Mouse (Mus musculus): ENCODE measurements around the gene Ust. TPM values are rescaled to one million over a fixed set of nuclear protein-coding genes. Genes with fewer than 3 reads are reported as not detected.

Ust gene
- polyA plus RNA-seq, 1 experiment from 2014 or later, result 0.54 TPM

DNA sequence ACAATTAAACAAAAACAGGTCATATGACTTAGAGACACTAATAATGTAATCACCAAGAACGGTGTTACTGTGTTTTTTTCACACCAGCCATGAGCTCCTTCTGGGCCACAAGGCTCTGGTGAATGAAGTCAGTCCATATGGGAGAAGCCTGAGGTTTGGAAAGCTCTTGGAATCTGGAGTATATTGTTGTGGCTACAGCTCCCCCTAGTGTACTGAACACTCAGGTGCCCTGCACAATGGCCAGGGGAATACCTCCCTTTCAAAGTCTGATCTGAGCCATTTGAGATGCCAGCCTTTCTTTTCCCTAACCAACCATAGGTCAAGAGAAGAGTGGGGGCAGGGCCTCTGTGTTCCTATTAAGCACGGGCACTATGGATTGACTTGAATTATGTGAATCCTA is 322.3 kb downstream of the Ust start:
- Histone ChIP-seq H3K4me2 (no peak overlapping the region), H3K4me1 (replicated peaks) (peaks cover 5% of the 10 kb centered on the region; the same call in 1 of the 2 replicates), H3K9ac (no peak overlapping the region), H3K27ac (replicated peaks) (no peak overlapping the region), H3K9me3 (replicated peaks) (no peaks in the 10 kb centered on the region), H3K36me3 (replicated peaks) (no peaks in the 10 kb centered on the region), H3K27me3 (no peaks in the 10 kb centered on the region), H3K4me3 (replicated peaks) (no peak overlapping the region)
- WGBS (ENCODE audit: insufficient replicate concordance), result 4% methylated on average over 2 of the region's 2 CpGs
- 0 out of 2 replicates have a peak, but pooled peaks have one; percentile 15 for ATAC-seq (ENCODE audit: insufficient read depth)

DNA sequence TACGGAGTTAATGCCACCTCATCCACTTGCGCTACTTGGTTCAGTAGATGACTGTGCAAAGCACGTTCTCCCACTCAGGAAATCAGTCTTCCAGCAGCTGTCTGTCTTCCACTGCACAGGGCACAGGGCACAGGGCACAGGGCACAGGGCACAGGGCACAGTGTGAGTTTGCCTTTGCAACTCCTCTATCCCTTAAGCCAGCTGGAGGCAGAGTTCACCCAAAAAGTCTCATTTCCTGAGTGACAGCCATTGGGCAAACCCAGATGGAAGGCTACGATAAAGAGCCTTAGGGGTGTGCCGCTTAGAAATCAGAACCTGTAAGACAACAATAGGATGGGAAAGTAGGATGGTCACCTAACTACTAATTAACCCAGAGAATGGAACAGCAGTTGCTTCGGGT is 322.9 kb downstream of the Ust start:
- H3K4me1 ChIP-seq (replicated peaks), result peaks cover 5% of the 10 kb centered on the region; the same call in 1 of the 2 replicates
- H3K9ac ChIP-seq, result no peak overlapping the region
- no peak for ATAC-seq (ENCODE audit: insufficient read depth)
- no peaks in the 10 kb centered on the region for H3K9me3 ChIP-seq (replicated peaks)
- H3K4me3 ChIP-seq (replicated peaks), result no peak overlapping the region
- WGBS (ENCODE audit: insufficient replicate concordance), result 25% methylated on average over 6 of the region's 6 CpGs
- no peaks in the 10 kb centered on the region for H3K36me3 ChIP-seq (replicated peaks)
- no peak overlapping the region for H3K4me2 ChIP-seq
- H3K27me3 ChIP-seq, result no peaks in the 10 kb centered on the region
- no peak overlapping the region for H3K27ac ChIP-seq (replicated peaks)

DNA sequence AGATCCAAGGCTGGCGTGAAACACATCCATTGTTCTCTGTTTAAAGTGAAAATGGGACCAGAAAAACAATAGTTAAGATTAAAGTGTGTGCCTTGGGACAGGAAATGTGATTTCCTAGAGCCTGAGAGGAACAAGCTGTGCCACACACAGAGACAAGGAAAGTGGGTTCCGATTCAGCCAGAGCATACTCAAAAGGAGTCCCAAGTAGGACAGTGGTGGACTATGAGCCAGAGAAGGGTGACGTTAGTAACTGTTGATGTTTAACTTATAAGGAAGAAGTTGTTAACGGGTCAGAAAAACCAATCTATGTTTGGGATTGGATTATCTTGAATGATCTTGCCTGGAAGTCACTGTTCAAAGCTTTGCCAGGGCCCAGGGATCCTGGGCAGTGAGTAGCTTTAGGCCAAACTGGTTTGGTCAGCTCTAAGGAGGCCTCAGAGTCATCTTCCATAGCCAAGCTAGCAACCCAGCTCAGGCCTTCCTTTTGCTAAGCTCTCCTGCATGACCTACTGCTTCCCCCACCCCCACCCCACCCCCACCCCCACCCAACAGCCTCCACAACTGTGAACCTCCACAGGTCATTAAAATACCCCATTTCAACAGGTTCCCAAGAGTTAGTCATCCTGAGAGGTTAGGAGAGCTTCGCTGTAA is 329.2 kb downstream of the Ust start:
- ATAC-seq (ENCODE audit: insufficient read depth), result no peak
- WGBS (ENCODE audit: insufficient replicate concordance), result 59% methylated on average over 5 of the region's 5 CpGs
- Histone ChIP-seq H3K4me1 (replicated peaks) (no peaks in the 10 kb centered on the region), H3K27me3 (no peaks in the 10 kb centered on the region), H3K9ac (no peak overlapping the region), H3K27ac (replicated peaks) (no peak overlapping the region), H3K9me3 (replicated peaks) (no peaks in the 10 kb centered on the region), H3K4me2 (no peak overlapping the region), H3K36me3 (replicated peaks) (no peaks in the 10 kb centered on the region), H3K4me3 (replicated peaks) (no peak overlapping the region)

DNA sequence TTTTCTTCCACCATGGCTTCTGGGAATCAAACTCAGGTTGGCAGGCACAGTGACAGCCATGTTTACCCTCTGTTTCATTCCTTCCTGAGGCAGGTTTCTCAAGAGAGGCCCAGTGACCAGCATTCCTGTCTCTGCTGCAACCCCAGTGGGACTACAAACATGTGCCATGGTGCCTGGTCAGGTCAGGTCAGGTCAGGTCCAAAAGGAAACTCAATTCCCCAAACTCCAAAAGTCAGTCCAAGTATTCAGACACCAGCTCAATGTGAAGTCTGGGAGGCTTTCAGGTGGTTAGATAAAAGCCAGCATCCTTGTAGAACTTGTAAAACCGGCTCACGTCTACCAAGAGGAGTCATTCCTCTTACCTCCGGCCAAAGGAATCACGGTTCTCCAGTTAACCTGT is 333.0 kb downstream of the Ust start:
- H3K4me2 ChIP-seq, result no peak overlapping the region
- 76% methylated on average over 4 of the region's 4 CpGs for WGBS (ENCODE audit: insufficient replicate concordance)
- H3K4me3 ChIP-seq (replicated peaks), result no peak overlapping the region
- no peaks in the 10 kb centered on the region for H3K36me3 ChIP-seq (replicated peaks)
- H3K9me3 ChIP-seq (replicated peaks), result no peaks in the 10 kb centered on the region
- no peak overlapping the region for H3K27ac ChIP-seq (replicated peaks)
- H3K9ac ChIP-seq, result no peak overlapping the region
- no peak for ATAC-seq (ENCODE audit: insufficient read depth)
- no peaks in the 10 kb centered on the region for H3K27me3 ChIP-seq
- H3K4me1 ChIP-seq (replicated peaks), result no peaks in the 10 kb centered on the region

DNA sequence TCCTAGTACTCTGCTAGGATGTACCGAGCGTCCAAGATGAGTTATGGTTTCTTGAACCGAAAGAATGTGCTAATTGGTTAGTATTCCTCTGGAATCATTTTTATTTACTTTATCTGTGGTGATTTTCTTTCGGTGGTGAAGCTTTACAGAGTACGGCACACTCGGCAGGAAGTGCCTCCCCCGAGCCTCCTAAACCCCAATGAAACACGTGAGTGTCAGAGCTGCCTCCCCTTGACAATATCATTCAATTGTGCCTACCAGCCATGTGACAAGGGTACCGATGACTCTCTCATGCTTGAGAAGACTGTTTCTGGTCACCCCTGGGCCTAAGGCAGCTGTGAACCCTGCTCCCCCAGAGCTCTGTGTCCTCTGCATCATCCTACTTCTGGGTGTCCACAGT is 333.9 kb downstream of the Ust start:
- Histone ChIP-seq H3K4me3 (replicated peaks) (no peak overlapping the region), H3K9ac (no peak overlapping the region), H3K27me3 (no peaks in the 10 kb centered on the region), H3K9me3 (replicated peaks) (no peaks in the 10 kb centered on the region), H3K4me2 (no peak overlapping the region), H3K36me3 (replicated peaks) (no peaks in the 10 kb centered on the region), H3K27ac (replicated peaks) (no peak overlapping the region), H3K4me1 (replicated peaks) (no peaks in the 10 kb centered on the region)
- 40% methylated on average over 9 of the region's 9 CpGs for WGBS (ENCODE audit: insufficient replicate concordance)
- ATAC-seq (ENCODE audit: insufficient read depth), result no peak

DNA sequence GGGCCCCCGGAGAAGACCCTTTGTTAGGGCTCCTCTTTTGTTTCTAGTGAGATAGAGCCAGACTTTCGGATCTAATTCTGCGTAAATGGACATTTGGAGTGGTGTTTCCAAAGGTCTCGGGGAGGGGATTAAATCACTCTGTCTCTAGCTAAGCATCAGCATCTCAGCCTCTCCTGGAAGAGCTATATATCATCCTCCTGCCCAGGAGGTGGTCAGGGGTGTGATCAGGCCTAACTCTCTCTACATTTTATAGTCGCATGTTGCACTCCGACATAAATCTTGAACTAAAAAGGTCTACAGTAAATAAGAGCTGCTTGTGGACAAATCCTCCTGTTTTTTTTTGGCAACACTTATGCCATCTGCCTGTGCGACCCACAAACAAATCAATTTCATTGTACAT is 335.5 kb downstream of the Ust start:
- H3K4me2 ChIP-seq, result no peak overlapping the region
- no peak overlapping the region for H3K27ac ChIP-seq (replicated peaks)
- WGBS (ENCODE audit: insufficient replicate concordance), result 63% methylated on average over 7 of the region's 7 CpGs
- no peaks in the 10 kb centered on the region for H3K4me1 ChIP-seq (replicated peaks)
- H3K27me3 ChIP-seq, result no peaks in the 10 kb centered on the region
- no peak overlapping the region for H3K9ac ChIP-seq
- H3K36me3 ChIP-seq (replicated peaks), result no peaks in the 10 kb centered on the region
- H3K4me3 ChIP-seq (replicated peaks), result no peak overlapping the region
- no peak for ATAC-seq (ENCODE audit: insufficient read depth)
- H3K9me3 ChIP-seq (replicated peaks), result no peaks in the 10 kb centered on the region

DNA sequence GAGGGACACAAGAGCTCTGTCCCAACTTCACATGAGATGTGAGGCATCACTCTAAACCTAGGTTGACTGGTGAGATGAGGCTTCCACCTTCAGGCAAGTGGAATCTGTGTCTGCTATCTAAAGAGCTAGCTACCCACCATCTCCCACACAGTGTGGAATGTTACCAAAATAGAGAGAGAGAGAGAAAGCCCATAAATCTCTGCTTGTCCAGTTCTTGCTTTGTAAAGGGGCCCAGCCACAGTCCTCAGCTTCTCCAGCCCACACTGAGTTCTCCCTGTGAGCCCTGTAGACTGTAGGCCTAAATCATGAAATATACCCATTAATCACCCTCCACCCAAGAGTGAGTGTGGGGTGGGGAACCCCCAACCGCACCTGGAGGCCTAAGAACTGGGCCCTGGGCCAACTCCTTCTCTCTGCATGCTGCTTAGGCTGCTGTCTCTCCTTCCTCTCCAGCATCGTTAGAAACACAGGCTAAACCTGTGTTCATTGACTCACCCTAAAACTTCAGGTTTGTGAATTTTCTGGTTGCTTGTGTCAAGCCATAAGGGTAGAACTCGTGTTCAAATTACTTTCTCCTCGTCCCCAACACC is 336.9 kb downstream of the Ust start:
- Histone ChIP-seq H3K27me3 (no peaks in the 10 kb centered on the region), H3K36me3 (replicated peaks) (no peaks in the 10 kb centered on the region), H3K4me1 (replicated peaks) (no peaks in the 10 kb centered on the region), H3K4me3 (replicated peaks) (no peak overlapping the region), H3K27ac (replicated peaks) (no peak overlapping the region), H3K9me3 (replicated peaks) (no peaks in the 10 kb centered on the region), H3K4me2 (no peak overlapping the region), H3K9ac (no peak overlapping the region)
- WGBS (ENCODE audit: insufficient replicate concordance), result 46% methylated on average over 4 of the region's 4 CpGs
- ATAC-seq (ENCODE audit: insufficient read depth), result no peak

DNA sequence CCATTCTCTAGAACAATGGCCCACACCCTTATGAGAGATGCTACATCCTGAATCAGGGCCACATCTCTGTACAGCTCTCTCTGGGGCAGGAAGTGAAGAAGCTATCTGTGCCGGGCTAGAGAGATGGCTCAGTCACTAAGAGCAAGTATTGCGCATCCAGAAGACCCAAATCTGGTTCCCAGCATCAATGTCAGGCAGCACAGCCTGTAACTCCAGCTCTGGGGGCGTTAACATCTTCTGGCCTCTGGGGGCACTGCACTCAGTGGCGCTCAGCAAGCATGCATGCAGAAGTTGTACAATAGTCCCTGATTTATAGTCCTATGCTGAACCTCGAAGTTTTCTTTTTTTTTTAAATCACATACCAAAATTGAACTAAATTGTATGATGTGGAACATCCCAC is 341.0 kb downstream of the Ust start:
- ATAC-seq (ENCODE audit: insufficient read depth), result no peak
- Histone ChIP-seq H3K4me3 (replicated peaks) (no peak overlapping the region), H3K4me2 (no peak overlapping the region), H3K4me1 (replicated peaks) (no peaks in the 10 kb centered on the region), H3K27ac (replicated peaks) (no peak overlapping the region), H3K27me3 (no peaks in the 10 kb centered on the region), H3K9ac (no peak overlapping the region), H3K36me3 (replicated peaks) (no peaks in the 10 kb centered on the region), H3K9me3 (replicated peaks) (no peaks in the 10 kb centered on the region)
- 45% methylated on average over 5 of the region's 5 CpGs for WGBS (ENCODE audit: insufficient replicate concordance)

DNA sequence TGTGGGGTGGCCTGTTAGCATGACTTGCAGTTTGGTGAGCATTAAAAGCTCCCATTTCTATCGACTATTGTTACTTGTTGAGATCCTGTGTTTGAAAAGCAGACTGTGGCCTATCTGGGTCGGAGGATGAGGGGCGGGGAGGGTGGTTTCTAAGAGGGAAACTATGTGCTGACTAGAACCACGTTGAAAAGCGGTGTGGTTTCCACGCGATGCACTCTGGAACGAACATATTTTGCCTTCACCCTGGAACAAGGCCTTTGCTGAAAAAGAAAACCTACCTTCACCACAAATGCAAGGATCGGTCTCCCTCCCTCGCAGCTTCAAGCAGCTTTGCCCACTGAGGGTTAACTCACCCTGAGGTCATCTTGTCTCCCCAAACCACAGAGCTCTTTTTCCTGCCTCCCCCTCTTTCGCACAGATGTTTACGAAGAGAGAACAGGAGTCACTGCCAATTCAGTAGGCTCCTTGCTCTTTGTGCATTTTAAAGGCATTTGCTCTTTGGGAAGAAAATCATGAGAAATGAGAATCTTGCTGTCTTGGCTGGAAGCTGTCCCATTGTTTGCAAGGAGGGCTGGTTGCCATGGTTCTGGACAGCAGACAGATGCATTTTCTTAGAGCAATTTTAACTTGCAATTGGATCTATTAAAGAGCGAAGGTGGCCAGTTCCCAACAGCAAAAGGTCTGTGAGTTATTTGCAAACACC is 342.1 kb downstream of the Ust start:
- no peak overlapping the region for H3K4me3 ChIP-seq (replicated peaks)
- no peak overlapping the region for H3K9ac ChIP-seq
- no peaks in the 10 kb centered on the region for H3K27me3 ChIP-seq
- ATAC-seq (ENCODE audit: insufficient read depth), result no peak
- no peaks in the 10 kb centered on the region for H3K36me3 ChIP-seq (replicated peaks)
- H3K27ac ChIP-seq (replicated peaks), result no peak overlapping the region
- H3K4me2 ChIP-seq, result no peak overlapping the region
- no peaks in the 10 kb centered on the region for H3K4me1 ChIP-seq (replicated peaks)
- no peaks in the 10 kb centered on the region for H3K9me3 ChIP-seq (replicated peaks)
- WGBS (ENCODE audit: insufficient replicate concordance), result 29% methylated on average over 13 of the region's 13 CpGs

DNA sequence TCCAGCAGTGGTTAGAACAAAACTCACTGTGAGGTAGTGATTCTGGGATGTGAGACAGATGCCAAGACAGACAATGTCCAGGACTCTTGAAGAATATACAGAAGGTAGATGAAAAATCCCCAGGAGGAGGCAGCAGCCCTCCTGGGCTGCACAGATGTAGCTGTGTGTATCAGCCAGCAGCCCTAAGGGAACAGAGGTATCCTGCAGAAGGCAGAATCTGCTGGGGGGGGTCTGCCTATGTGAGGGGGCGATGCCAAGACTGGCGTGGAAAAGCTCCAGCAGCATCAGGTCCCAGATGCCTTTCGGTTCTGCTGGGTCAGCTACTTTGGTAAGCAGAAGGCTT is 342.6 kb downstream of the Ust start:
- H3K4me1 ChIP-seq (replicated peaks), result no peaks in the 10 kb centered on the region
- WGBS (ENCODE audit: insufficient replicate concordance), result 56% methylated on average over 3 of the region's 3 CpGs
- H3K4me3 ChIP-seq (replicated peaks), result no peak overlapping the region
- no peak overlapping the region for H3K4me2 ChIP-seq
- H3K27ac ChIP-seq (replicated peaks), result no peak overlapping the region
- H3K27me3 ChIP-seq, result no peaks in the 10 kb centered on the region
- H3K36me3 ChIP-seq (replicated peaks), result no peaks in the 10 kb centered on the region
- no peaks in the 10 kb centered on the region for H3K9me3 ChIP-seq (replicated peaks)
- H3K9ac ChIP-seq, result no peak overlapping the region
- no peak for ATAC-seq (ENCODE audit: insufficient read depth)

DNA sequence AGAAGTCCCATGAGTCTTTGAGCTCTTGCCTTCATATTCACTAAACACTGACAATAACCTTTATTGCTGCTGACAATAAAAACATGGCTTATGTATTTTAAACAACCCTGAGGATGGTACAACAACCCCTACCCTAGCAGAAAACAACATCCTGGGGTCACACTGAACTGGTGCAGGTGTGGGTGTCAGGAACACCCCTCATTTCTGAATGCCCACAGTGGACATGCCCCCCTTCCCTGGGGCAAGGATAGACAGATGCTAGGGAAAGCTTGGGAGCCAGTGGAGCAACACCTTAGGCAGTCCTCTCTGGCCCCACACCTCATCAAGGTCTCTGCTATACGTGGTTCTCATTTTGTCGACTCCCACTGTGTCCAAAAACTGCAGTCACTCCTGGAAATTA is 343.9 kb downstream of the Ust start:
- Histone ChIP-seq H3K4me2 (no peak overlapping the region), H3K27me3 (no peaks in the 10 kb centered on the region), H3K27ac (replicated peaks) (no peak overlapping the region), H3K36me3 (replicated peaks) (no peaks in the 10 kb centered on the region), H3K4me1 (replicated peaks) (no peaks in the 10 kb centered on the region), H3K9me3 (replicated peaks) (no peaks in the 10 kb centered on the region), H3K9ac (no peak overlapping the region), H3K4me3 (replicated peaks) (no peak overlapping the region)
- WGBS (ENCODE audit: insufficient replicate concordance), result 55% methylated on average over 2 of the region's 2 CpGs
- ATAC-seq (ENCODE audit: insufficient read depth), result no peak

Data from liver, embryonic 15.5 days (tissue).